Mouse (Mus musculus): ENCODE data around the gene Plcg1. TPM values are rescaled to one million over a fixed set of nuclear protein-coding genes. Genes with fewer than 3 reads are reported as not detected.

The Plcg1 gene
- total RNA-seq, 2 experiments from 2014 or later = 0.38 to 2.8 TPM

- ATAC-seq (replicated peaks; ENCODE audit: low FRiP score, poor library complexity, severe bottlenecking) = no peak
Observed at GRCm38 (mm10) chr2:160768097-160768695, 37.1 kb downstream of the Plcg1 start.

- ATAC-seq (replicated peaks; ENCODE audit: low FRiP score, poor library complexity, severe bottlenecking) = no peak
Observed at GRCm38 (mm10) chr2:160768997-160769396, 37.9 kb downstream of the Plcg1 start.

- no peak for ATAC-seq (replicated peaks; ENCODE audit: low FRiP score, poor library complexity, severe bottlenecking)
Observed at GRCm38 (mm10) chr2:160770409-160770808, 39.3 kb downstream of the Plcg1 start.

- ATAC-seq (replicated peaks; ENCODE audit: low FRiP score, poor library complexity, severe bottlenecking) = no peak
Observed at GRCm38 (mm10) chr2:160770871-160771270, 39.8 kb downstream of the Plcg1 start.

GRCm38 (mm10) chr2:160771325-160772276 is 40.5 kb downstream of the Plcg1 start:
- ATAC-seq (replicated peaks; ENCODE audit: low FRiP score, poor library complexity, severe bottlenecking) = no peak

GRCm38 (mm10) chr2:160778034-160778433 is 46.9 kb downstream of the Plcg1 start:
- ATAC-seq (replicated peaks; ENCODE audit: low FRiP score, poor library complexity, severe bottlenecking) = no peak

GRCm38 (mm10) chr2:160780154-160780833 is 49.2 kb downstream of the Plcg1 start:
- no peak for ATAC-seq (replicated peaks; ENCODE audit: low FRiP score, poor library complexity, severe bottlenecking)

GRCm38 (mm10) chr2:160780834-160781219 is 49.7 kb downstream of the Plcg1 start:
- no peak for ATAC-seq (replicated peaks; ENCODE audit: low FRiP score, poor library complexity, severe bottlenecking)

- ATAC-seq (replicated peaks; ENCODE audit: low FRiP score, poor library complexity, severe bottlenecking) = no peak
Observed at GRCm38 (mm10) chr2:160786333-160786732, 55.2 kb downstream of the Plcg1 start.

- ATAC-seq (replicated peaks; ENCODE audit: low FRiP score, poor library complexity, severe bottlenecking) = no peak
Observed at GRCm38 (mm10) chr2:160789046-160789445, 57.9 kb downstream of the Plcg1 start.

GRCm38 (mm10) chr2:160789741-160790140 is 58.6 kb downstream of the Plcg1 start:
- ATAC-seq (replicated peaks; ENCODE audit: low FRiP score, poor library complexity, severe bottlenecking) = no peak

GRCm38 (mm10) chr2:160793117-160793516 is 62.0 kb downstream of the Plcg1 start:
- ATAC-seq (replicated peaks; ENCODE audit: low FRiP score, poor library complexity, severe bottlenecking) = no peak

- ATAC-seq (replicated peaks; ENCODE audit: low FRiP score, poor library complexity, severe bottlenecking) = no peak
Observed at GRCm38 (mm10) chr2:160796973-160797372, 65.9 kb downstream of the Plcg1 start.

- no peak for ATAC-seq (replicated peaks; ENCODE audit: low FRiP score, poor library complexity, severe bottlenecking)
Observed at GRCm38 (mm10) chr2:160798206-160798605, 67.1 kb downstream of the Plcg1 start.

- ATAC-seq (replicated peaks; ENCODE audit: low FRiP score, poor library complexity, severe bottlenecking) = no peak
Observed at GRCm38 (mm10) chr2:160800967-160801366, 69.9 kb downstream of the Plcg1 start.

GRCm38 (mm10) chr2:160802326-160802725 is 71.2 kb downstream of the Plcg1 start:
- no peak for ATAC-seq (replicated peaks; ENCODE audit: low FRiP score, poor library complexity, severe bottlenecking)

- no peak for ATAC-seq (replicated peaks; ENCODE audit: low FRiP score, poor library complexity, severe bottlenecking)
Observed at GRCm38 (mm10) chr2:160804794-160805527, 73.9 kb downstream of the Plcg1 start.

- no peak for ATAC-seq (replicated peaks; ENCODE audit: low FRiP score, poor library complexity, severe bottlenecking)
Observed at GRCm38 (mm10) chr2:160806091-160806521, 75.0 kb downstream of the Plcg1 start.

GRCm38 (mm10) chr2:160810376-160810775 is 79.3 kb downstream of the Plcg1 start:
- ATAC-seq (replicated peaks; ENCODE audit: low FRiP score, poor library complexity, severe bottlenecking) = no peak

- ATAC-seq (replicated peaks; ENCODE audit: low FRiP score, poor library complexity, severe bottlenecking) = no peak
Observed at GRCm38 (mm10) chr2:160810802-160811201, 79.7 kb downstream of the Plcg1 start.
